Mouse (Mus musculus): ENCODE data around the gene Tekt1. TPM values are rescaled to one million over a fixed set of nuclear protein-coding genes. Genes with fewer than 3 reads are reported as not detected.

Gene Tekt1
- polyA plus RNA-seq, 1 experiment from 2014 or later, result not detected

DNA sequence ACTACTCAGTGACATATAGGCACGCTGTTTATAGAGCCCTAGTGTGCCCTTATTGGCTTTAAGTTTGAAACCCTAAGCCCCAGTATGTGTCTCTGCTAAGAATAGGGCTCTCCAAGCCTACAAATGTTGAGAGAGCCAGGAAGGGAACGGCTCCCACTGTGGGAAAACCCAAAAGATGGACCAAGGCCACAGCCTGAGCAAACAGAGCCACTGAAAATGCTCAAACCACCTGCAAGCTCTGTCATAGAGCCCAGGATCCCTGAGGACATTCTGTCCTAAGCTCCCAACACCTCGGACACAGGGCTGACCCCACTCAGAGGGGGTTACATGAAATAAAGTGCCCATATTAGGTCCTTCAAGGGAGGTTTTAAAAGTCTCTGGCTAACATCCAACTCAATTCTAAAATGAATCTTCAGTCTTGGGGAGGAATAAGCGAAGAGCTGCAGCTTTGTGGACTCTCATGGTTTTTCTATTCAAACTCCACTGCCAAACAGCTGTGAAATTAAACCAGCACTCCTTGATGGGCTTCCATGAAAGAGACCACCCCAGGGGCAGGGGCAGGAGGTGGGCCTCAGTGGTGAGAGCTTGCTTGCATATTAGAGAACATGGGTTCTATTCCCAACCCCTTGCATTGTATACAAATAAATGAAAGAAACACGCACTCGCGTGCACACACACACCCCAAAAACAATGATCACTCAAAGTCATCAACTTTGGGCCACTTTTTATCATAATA, 27.3 kb upstream of the Tekt1 start:
- WGBS (ENCODE audit: insufficient replicate concordance), result 69% methylated on average over 7 of the region's 7 CpGs
- Histone ChIP-seq H3K9ac (no peak overlapping the region), H3K27ac (no peak overlapping the region), H3K4me3 (replicated peaks) (no peak overlapping the region), H3K27me3 (no peaks in the 10 kb centered on the region), H3K9me3 (replicated peaks) (no peaks in the 10 kb centered on the region), H3K4me1 (replicated peaks) (no peaks in the 10 kb centered on the region), H3K4me2 (no peak overlapping the region), H3K36me3 (no peaks in the 10 kb centered on the region)
- DNase-seq, result no peak
- ATAC-seq (ENCODE audit: low read depth), result no peak

DNA sequence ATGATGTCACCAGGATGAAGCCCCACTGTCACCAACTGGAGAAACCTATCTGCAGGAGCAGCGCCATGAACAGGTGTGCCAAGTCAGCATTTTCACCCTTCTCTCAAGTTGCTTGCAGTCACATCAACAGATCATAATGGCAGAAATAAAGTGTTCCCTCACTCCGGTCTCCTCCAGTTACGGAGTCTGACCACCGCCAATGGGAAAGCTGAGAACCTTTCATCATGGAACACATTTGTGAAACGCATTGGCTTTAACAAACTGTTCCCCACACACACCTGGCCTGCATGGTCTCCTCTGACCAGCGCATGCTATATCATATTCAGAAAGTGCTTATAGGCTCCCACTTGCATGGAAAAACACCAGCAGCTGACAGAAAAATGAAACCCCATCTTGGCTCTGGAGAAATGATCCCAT, 25.9 kb upstream of the Tekt1 start:
- H3K4me1 ChIP-seq (replicated peaks), result no peaks in the 10 kb centered on the region
- ATAC-seq (ENCODE audit: low read depth) (no peak), DNase-seq (no peak)
- H3K27me3 ChIP-seq, result no peaks in the 10 kb centered on the region
- H3K9ac ChIP-seq, result no peak overlapping the region
- H3K4me2 ChIP-seq, result no peak overlapping the region
- H3K9me3 ChIP-seq (replicated peaks), result no peaks in the 10 kb centered on the region
- no peak overlapping the region for H3K4me3 ChIP-seq (replicated peaks)
- no peak overlapping the region for H3K27ac ChIP-seq
- WGBS (ENCODE audit: insufficient replicate concordance), result 83% methylated on average over 6 of the region's 6 CpGs
- H3K36me3 ChIP-seq, result no peaks in the 10 kb centered on the region

DNA sequence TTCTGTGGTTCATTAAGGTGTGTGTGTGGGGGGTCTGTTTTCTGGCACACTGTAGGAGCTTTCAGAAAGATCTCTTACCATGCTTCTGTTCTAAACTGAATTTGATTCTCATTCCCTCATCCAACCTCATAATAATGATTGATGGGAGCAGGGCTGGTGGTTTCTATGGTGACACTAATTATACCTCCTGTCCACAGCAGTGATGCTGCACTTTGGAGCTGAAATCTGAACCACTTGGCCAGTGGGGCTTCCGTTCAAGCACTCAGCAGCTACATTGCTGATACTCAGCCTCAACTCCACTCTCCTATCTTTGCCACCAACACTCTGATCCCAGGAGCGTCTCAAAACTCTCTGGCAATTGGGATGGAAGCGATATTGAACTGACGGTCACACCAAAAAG, 17.1 kb upstream of the Tekt1 start:
- no peak overlapping the region for H3K4me2 ChIP-seq
- ATAC-seq (ENCODE audit: low read depth) (no peak), DNase-seq (no peak)
- H3K27me3 ChIP-seq, result no peaks in the 10 kb centered on the region
- no peak overlapping the region for H3K27ac ChIP-seq
- no peak overlapping the region for H3K4me3 ChIP-seq (replicated peaks)
- no peaks in the 10 kb centered on the region for H3K36me3 ChIP-seq
- no peak overlapping the region for H3K9ac ChIP-seq
- no peaks in the 10 kb centered on the region for H3K9me3 ChIP-seq (replicated peaks)
- 69% methylated on average over 4 of the region's 4 CpGs for WGBS (ENCODE audit: insufficient replicate concordance)
- no peaks in the 10 kb centered on the region for H3K4me1 ChIP-seq (replicated peaks)

DNA sequence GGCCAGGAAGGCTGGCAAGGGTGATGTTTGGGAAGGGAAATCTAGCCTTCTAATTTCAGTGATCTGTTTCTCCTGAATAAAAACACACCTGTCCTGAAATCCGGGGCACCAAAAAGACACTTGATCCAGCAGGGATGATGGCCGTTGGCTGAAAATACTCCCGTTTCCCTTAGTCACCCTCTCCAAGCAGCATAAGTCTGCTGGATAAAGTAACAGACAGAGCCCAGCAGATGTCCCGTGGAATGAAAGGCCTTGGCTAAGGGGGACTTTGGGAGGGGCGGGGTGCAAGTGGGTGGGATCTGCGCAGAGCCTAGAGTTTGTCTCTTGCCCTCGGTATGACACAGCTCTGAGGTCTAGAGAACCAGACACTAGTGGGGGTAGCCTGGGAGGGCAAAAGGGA, 16.0 kb upstream of the Tekt1 start:
- no peak for DNase-seq

DNA sequence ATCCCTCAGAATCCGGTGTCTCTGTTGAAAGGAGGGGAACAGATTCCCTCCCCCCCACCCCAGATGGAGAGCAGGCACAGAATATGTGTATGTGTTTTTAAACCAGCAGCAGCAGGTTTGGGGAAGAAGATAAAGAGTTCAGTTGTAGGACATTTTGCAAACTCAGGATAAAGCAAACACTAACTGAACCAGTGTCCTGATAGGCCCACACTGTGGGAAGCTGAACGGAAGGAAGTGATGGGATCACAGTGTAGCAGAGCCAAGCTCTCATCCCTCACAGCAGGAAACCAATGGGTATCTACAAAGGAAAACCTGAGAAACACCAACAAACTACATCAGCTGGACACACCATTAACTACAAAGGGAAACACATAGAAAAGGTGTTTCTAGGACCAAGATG, 14.3 kb upstream of the Tekt1 start:
- DNase-seq (no peak), ATAC-seq (ENCODE audit: low read depth) (no peak)
- H3K27me3 ChIP-seq, result no peaks in the 10 kb centered on the region
- H3K4me1 ChIP-seq (replicated peaks), result no peaks in the 10 kb centered on the region
- no peak overlapping the region for H3K9ac ChIP-seq
- no peaks in the 10 kb centered on the region for H3K9me3 ChIP-seq (replicated peaks)
- no peak overlapping the region for H3K27ac ChIP-seq
- no peak overlapping the region for H3K4me3 ChIP-seq (replicated peaks)
- 48% methylated on average over 2 of the region's 2 CpGs for WGBS (ENCODE audit: insufficient replicate concordance)
- no peaks in the 10 kb centered on the region for H3K36me3 ChIP-seq
- no peak overlapping the region for H3K4me2 ChIP-seq

More for the DNA sequence above, 16.0 kb upstream of the Tekt1 start:
- no peaks in the 10 kb centered on the region for H3K9me3 ChIP-seq (replicated peaks)
- 65% methylated on average over 7 of the region's 7 CpGs for WGBS (ENCODE audit: insufficient replicate concordance)
- H3K4me2 ChIP-seq, result no peak overlapping the region
- H3K27ac ChIP-seq, result no peak overlapping the region
- no peaks in the 10 kb centered on the region for H3K36me3 ChIP-seq
- H3K4me1 ChIP-seq (replicated peaks), result no peaks in the 10 kb centered on the region
- H3K9ac ChIP-seq, result no peak overlapping the region
- no peak for ATAC-seq (ENCODE audit: low read depth)
- H3K4me3 ChIP-seq (replicated peaks), result no peak overlapping the region
- H3K27me3 ChIP-seq, result no peaks in the 10 kb centered on the region

DNA sequence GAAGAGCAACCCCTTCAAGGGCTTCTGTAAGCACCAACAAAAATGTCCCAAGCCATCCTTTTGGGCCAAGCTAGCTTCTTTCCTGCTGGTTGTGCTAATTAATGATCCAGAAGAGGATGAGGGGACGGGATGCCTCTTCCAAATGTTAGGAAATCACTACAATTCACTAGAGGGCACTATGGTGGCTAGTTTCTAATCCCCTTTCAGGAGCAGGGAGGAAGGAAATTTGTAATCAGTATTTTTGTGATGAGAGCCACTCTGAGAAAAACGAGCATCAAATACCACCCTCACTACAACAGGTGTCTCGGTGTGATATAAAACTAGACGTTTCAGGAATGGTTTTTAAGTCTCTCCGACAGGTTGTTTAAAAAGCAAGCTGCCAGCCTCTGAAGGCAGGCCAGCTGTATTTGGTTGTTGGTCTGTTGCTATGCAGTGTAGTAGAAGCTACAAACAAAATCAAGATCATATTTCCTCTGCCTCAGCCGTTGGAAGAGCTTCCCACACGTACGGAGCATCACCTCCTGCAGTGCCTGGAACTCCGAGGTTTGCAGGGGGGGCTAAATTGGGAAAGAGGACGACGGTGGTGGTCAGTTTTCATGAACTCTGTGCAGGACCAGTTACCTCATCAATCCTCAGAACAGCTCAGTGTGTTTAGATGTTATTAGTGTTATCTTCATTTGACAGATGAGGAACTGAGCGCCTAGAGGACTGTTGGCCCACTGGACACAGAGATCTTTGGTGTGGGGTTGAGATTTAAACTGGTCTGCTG, 7.8 kb upstream of the Tekt1 start:
- Histone ChIP-seq H3K9me3 (replicated peaks) (no peaks in the 10 kb centered on the region), H3K4me1 (replicated peaks) (no peaks in the 10 kb centered on the region), H3K4me2 (no peak overlapping the region), H3K4me3 (replicated peaks) (no peak overlapping the region), H3K27me3 (0 out of 2 replicates have a peak, but pooled peaks cover 4% of the 10 kb centered on the region), H3K36me3 (no peaks in the 10 kb centered on the region), H3K27ac (no peak overlapping the region), H3K9ac (no peak overlapping the region)
- DNase-seq (no peak), ATAC-seq (ENCODE audit: low read depth) (no peak)
- 24% methylated on average over 12 of the region's 12 CpGs for WGBS (ENCODE audit: insufficient replicate concordance)

DNA sequence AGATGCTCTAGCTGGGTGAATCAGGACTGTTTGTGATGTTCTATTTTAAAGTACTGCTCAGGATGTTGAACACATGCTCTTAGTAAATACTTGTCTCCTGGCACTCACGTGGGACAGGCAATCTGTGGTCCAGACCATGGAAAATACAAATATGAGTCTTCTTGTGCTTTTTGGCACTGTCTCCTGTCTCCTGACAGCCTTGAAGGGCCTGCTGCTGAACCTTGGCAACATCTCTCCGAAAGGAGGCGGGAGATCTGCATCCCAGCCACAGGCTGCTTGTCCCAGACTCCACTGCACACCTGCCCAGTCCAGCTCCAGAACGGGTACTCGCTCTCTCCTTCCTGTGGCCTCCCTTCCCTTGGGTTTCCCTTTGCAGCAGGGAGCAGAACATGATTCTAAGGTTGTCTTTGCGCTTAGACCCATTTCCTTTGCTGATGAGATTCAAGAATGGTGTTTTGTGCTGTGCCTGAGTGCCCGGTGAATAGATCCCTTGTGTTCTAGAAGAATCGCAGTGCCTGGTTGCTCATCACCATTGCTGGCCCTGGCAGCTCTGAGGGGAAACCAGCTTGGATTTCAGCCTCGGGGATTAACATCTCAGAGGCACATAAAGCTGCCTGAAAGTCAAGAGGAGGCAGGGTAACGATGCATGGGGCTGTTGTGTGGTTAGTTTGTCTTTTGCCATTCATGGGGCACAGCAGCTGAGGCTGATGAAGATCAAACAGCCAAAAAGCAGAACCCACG, 5.9 kb upstream of the Tekt1 start:
- DNase-seq, result no peak
- no peaks in the 10 kb centered on the region for H3K36me3 ChIP-seq

DNA sequence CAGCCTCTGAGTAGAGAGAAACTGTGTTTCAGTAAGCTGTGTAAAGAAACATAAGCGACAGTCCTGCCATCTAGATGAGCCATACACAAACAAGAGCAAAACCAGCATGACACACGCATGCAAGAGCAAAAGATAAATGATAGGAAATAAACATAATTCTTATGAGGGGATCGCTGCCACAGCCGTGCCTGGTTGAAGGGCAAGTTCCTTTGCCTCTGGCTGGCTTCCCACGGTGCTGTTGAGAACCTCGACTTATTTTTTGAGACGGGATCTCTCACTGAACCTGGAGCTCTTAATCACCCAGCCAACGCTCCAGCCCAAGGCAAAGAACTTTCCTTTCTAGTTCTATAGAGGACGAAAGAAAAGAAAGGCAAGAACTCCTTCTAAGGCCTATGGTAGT, 3.9 kb upstream of the Tekt1 start:
- H3K27ac ChIP-seq, result no peak overlapping the region
- H3K4me2 ChIP-seq, result no peak overlapping the region
- H3K9me3 ChIP-seq (replicated peaks), result no peaks in the 10 kb centered on the region
- 65% methylated on average over 9 of the region's 9 CpGs for whole genome bisulfite sequencing (ENCODE audit: insufficient replicate concordance)
- no peaks in the 10 kb centered on the region for H3K36me3 ChIP-seq
- H3K4me3 ChIP-seq (replicated peaks), result no peak overlapping the region
- ATAC-seq (ENCODE audit: low read depth), result no peak
- H3K9ac ChIP-seq, result no peak overlapping the region
- H3K4me1 ChIP-seq (replicated peaks), result peaks cover 7% of the 10 kb centered on the region; the same call in 1 of the 2 replicates
- peaks cover 23% of the 10 kb centered on the region for H3K27me3 ChIP-seq
- DNase-seq, result no peak

More for the DNA sequence above, 5.9 kb upstream of the Tekt1 start:
- 0 out of 2 replicates have a peak, but pooled peaks cover 6% of the 10 kb centered on the region for H3K27me3 ChIP-seq
- H3K4me3 ChIP-seq (replicated peaks), result no peak overlapping the region
- no peak for ATAC-seq (ENCODE audit: low read depth)
- no peak overlapping the region for H3K4me2 ChIP-seq
- no peaks in the 10 kb centered on the region for H3K9me3 ChIP-seq (replicated peaks)
- H3K4me1 ChIP-seq (replicated peaks), result no peaks in the 10 kb centered on the region
- no peak overlapping the region for H3K9ac ChIP-seq
- no peak overlapping the region for H3K27ac ChIP-seq
- 52% methylated on average over 11 of the region's 11 CpGs for WGBS (ENCODE audit: insufficient replicate concordance)

DNA sequence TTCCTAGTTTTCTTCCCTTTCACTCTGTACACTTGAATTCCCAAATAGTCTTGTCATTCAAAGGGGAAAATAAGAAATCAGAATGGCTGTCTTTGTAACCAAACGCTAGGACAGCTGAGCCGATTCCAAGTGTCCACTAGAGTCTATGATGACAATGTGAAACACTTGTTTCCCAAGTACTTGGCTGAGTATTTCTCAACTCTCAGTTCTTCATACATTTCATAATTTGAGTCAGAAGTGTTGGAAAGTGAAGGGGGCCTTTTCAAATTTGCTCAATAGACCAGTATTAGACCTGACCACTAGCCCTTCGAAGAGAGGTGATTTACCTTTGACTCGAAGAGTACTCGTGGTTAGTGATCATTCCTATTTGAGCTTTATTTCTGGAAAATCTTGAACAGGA, 2.3 kb upstream of the Tekt1 start:
- Histone ChIP-seq H3K4me1 (replicated peaks) (peaks cover 7% of the 10 kb centered on the region; the same call in 1 of the 2 replicates), H3K9me3 (replicated peaks) (no peaks in the 10 kb centered on the region), H3K27ac (no peak overlapping the region), H3K9ac (no peak overlapping the region), H3K36me3 (no peaks in the 10 kb centered on the region), H3K27me3 (peaks cover 24% of the 10 kb centered on the region), H3K4me3 (replicated peaks) (no peak overlapping the region), H3K4me2 (no peak overlapping the region)
- WGBS (ENCODE audit: insufficient replicate concordance), result 74% methylated on average over 5 of the region's 5 CpGs
- DNase-seq, result no peak
- no peak for ATAC-seq (ENCODE audit: low read depth)

DNA sequence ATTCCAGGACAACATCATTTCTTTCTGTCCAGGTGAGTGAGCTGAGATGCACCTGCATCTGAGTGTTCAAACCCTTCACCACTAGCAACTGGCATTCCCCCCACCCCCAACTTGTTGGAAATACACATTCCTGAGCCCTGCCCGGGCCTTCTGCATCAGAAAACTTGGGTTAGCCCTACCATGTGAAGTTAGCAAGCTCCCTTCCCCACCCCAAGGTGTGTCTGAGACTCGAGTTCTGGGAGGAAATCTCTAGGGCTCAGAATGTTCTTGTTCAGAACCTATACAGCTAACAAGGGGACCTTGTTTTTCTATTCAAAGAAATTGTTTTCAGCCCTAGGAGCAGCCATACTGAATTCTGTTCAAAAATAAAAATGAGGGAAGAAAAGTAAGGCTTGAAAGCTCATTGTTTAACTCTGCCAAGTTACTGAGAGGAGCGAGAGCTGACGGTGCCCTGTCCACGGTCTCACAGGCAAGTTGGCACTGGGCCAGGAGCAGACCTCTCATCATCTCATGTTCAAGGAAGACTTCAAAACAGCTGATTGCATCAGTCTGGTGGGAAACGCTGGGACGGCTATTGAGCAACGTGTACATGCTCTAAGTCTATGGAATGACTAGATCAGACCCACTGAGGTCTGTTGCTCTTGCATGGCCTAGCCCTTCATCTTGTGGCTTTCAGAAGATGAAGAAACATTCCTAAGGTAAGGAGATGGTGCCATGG, 1.4 kb upstream of the Tekt1 start:
- Histone ChIP-seq H3K9me3 (replicated peaks) (no peaks in the 10 kb centered on the region), H3K4me3 (replicated peaks) (no peak overlapping the region), H3K27me3 (peaks cover 20% of the 10 kb centered on the region), H3K27ac (no peak overlapping the region), H3K9ac (no peak overlapping the region), H3K36me3 (no peaks in the 10 kb centered on the region), H3K4me1 (replicated peaks) (peaks cover 7% of the 10 kb centered on the region; the same call in 1 of the 2 replicates), H3K4me2 (no peak overlapping the region)
- WGBS (ENCODE audit: insufficient replicate concordance), result 58% methylated on average over 8 of the region's 8 CpGs
- DNase-seq (no peak), ATAC-seq (ENCODE audit: low read depth) (no peak)

Data from liver, embryonic 13.5 days (tissue).